Comparison of ENCODE assay signal across 17 mouse cellular contexts in the genomic region with DNA sequence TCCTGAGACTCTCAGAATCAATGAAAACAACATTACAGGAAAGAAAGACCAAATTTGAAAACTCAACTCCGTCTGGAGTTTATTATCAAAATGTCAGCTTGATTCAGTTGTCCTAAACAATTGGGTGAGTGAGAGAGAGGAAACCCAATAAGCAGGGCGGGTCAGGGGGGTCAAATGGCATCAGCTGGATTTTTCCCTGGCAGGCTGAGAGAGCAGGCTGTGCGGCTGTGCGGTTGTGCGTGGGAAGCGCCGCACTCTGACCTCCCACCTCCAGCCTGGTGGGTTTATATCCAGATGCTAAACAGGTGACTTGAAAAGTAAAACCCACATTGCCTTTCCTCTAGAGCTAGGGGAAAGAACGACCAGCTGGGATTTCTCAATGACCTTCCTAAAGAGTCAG. TPM values are rescaled to one million over a fixed set of nuclear protein-coding genes. Genes with fewer than 3 reads are reported as not detected.
A peak's percentile ranks its signal among the peaks of the same experiment; 100 is the strongest.
DNase-seq lines count a peak whose midpoint lies in the region; ATAC-seq and TF ChIP-seq lines count a peak whose summit lies in the region.
"Had no signal": no experiment of that assay in that cellular context is flagged by ENCODE, and none has a peak within 500 bp of the region (broad histone marks: within the 10 kb centered on the region; RNA-seq: fewer than 3 reads in every experiment).

No protein-coding gene starts in this region.

- ATAC-seq in embryonic facial prominence, embryonic 12.5 days (ENCODE audit: insufficient number of reproducible peaks, insufficient read depth, low FRiP score, low TSS enrichment), result no peak
- no peak for ATAC-seq in neural tube, embryonic 12.5 days (ENCODE audit: low FRiP score, low read depth)

- TF ChIP-seq CTCF in kidney, adult 2 months (conservative IDR thresholded peaks at IDR 0.05; ENCODE audit: insufficient read depth, insufficient read length, low read depth, low read length), result no peak

- H3K4me2 ChIP-seq in embryonic facial prominence, embryonic 12.5 days (replicated peaks), result no peak overlapping the region
- H3K4me2 ChIP-seq in neural tube, embryonic 12.5 days (replicated peaks), result 0 out of 2 replicates have a peak overlapping the region, but pooled peaks have one; percentile 36

- H3K36me3 ChIP-seq in kidney, adult 2 months (ENCODE audit: control insufficient read depth, insufficient read depth, low read length), result no peaks in the 10 kb centered on the region
- H3K36me3 ChIP-seq in embryonic facial prominence, embryonic 12.5 days, result no peaks in the 10 kb centered on the region
- H3K36me3 ChIP-seq in neural tube, embryonic 12.5 days, result no peaks in the 10 kb centered on the region

- H3K9me3 ChIP-seq in embryonic facial prominence, embryonic 12.5 days, result no peaks in the 10 kb centered on the region
- H3K9me3 ChIP-seq in neural tube, embryonic 12.5 days, result no peaks in the 10 kb centered on the region

- H3K9ac ChIP-seq in embryonic facial prominence, embryonic 12.5 days, result no peak overlapping the region
- no peak overlapping the region for H3K9ac ChIP-seq in neural tube, embryonic 12.5 days

- no peak overlapping the region for H3K4me3 ChIP-seq in kidney, adult 2 months (ENCODE audit: insufficient read depth, low read depth, low read length)
- H3K4me3 ChIP-seq in embryonic facial prominence, embryonic 12.5 days, result no peak overlapping the region
- H3K4me3 ChIP-seq in neural tube, embryonic 12.5 days, result no peak overlapping the region

- no peaks in the 10 kb centered on the region for H3K27me3 ChIP-seq in kidney, adult 2 months (replicated peaks; ENCODE audit: control insufficient read depth, insufficient read depth, low read length)
- H3K27me3 ChIP-seq in embryonic facial prominence, embryonic 12.5 days, result no peaks in the 10 kb centered on the region
- no peaks in the 10 kb centered on the region for H3K27me3 ChIP-seq in neural tube, embryonic 12.5 days (replicated peaks)

- peak overlapping the region; percentile 31; the same call in 1 of the 2 replicates for H3K27ac ChIP-seq in kidney, adult 2 months (ENCODE audit: insufficient read depth, low read depth, low read length)
- H3K27ac ChIP-seq in embryonic facial prominence, embryonic 12.5 days, result peak overlapping the region; percentile 24; the same call in 1 of the 2 replicates
- peak overlapping the region; percentile 69 for H3K27ac ChIP-seq in neural tube, embryonic 12.5 days

- DNase-seq in kidney, adult 2 months, result no peak
- DNase-seq in kidney, adult 9 months, result no peak
- DNase-seq in hindlimb bud, embryonic 11.5 days (ENCODE audit: extremely low spot score, low read depth, low spot score), result peak; percentile 58
- DNase-seq in layer of hippocampus, postnatal 14 days (ENCODE audit: low spot score in 2 of 2), result no peak
- DNase-seq in heart, adult 8-10 months (ENCODE audit: low spot score), result no peak
- DNase-seq in cerebellum, postnatal 4 days (ENCODE audit: low spot score in 2 of 2), result no peak
- DNase-seq: adrenal gland, postnatal 10 days; cerebellum, adult 11 months; heart, adult 11 months; heart, postnatal 4 days; layer of hippocampus, postnatal 36 days; lung, adult 18-20 months; thymus, postnatal 4 days had no signal

- H3K4me1 ChIP-seq in kidney, adult 2 months (ENCODE audit: control insufficient read depth, insufficient read depth, low read length), result peaks cover 17% of the 10 kb centered on the region; the same call in 1 of the 2 replicates
- peaks cover 16% of the 10 kb centered on the region for H3K4me1 ChIP-seq in embryonic facial prominence, embryonic 12.5 days
- H3K4me1 ChIP-seq in neural tube, embryonic 12.5 days, result peaks cover 34% of the 10 kb centered on the region

- 54% methylated on average over 8 of the region's 8 CpGs for WGBS in kidney, adult 2 months
- 7% methylated on average over 8 of the region's 8 CpGs for WGBS in embryonic facial prominence, embryonic 12.5 days
- WGBS in neural tube, embryonic 12.5 days, result 3% methylated on average over 8 of the region's 8 CpGs

- no peak for TF ChIP-seq POLR2A in kidney, adult 2 months (IDR thresholded peaks at IDR 0.05; ENCODE audit: low read depth, low read length)

RNA-seq across cellular contexts. Expression of a gene that starts 51.2 kb away (rescaled TPM):
- polyA plus RNA-seq in kidney, adult 2 months (2012; rRNA removed), result 0.27 and 0.69 TPM in 2 replicates
- polyA plus RNA-seq in embryonic facial prominence, embryonic 12.5 days (2016; fragmentation: Nextera tagmentation; extraction: Ambion mirVana), result not detected in 2 replicates
- not detected in 2 replicates for polyA plus RNA-seq in neural tube, embryonic 12.5 days (2016; fragmentation: Nextera tagmentation; extraction: Ambion mirVana)
- total RNA-seq in layer of hippocampus, postnatal 14 days (2021), result not detected
- not detected for total RNA-seq in heart, adult 8-10 months (2022)
- total RNA-seq: adrenal gland, postnatal 10 days; heart, postnatal 4 days; layer of hippocampus, postnatal 36 days; megakaryocyte-erythroid progenitor cell, adult 5-6 weeks; MEL had no signal
